Mouse (Mus musculus) adrenal gland, adult (tissue): ENCODE measurements around the gene Gdap2.
A peak's percentile ranks its signal among the peaks of the same experiment; 100 is the strongest.

Source experiments
- DNase-seq, 2 experiments: peaks; one replicate each; pipeline ENCODE4 v3.0.0; 2022 to 2023; ENCODE audit warnings: low spot score in 1 of 2; ENCODE audit not compliant: inconsistent age in 2 of 2

Gdap2 gene

DNA sequence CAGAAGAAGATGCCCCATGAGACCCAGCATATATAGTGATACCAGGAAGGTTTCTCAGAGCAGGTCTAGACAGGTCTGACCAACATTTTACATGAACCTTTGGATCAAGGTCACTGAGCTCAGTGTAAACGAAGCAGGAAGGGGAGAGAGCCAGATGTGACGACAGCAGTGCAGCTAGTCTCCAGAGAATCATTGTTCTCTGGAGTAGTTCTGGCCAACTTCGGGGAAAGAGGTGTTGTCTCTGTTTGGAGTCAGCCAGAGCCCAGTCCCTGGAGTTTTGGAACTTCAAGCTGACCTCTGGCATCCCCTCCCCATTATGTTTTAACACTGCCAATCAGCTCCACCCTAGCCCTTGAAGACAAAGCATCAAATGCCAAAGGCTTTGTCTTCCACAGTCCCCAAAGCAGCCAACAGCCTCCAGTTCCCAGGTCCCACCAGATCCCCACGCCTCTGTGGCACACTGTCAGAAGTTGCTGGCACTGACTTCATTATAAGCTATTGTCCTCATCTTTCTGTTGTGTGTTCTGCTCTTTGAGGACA, 84.2 kb downstream of the Gdap2 start:
- DNase-seq, result peak in 1 of 2 experiments; percentile 36
